Mouse (Mus musculus) ovary, adult 18-20 months (tissue): ENCODE data around the gene Popdc2.

Source experiments
- DNase-seq: peaks from one replicate; pipeline ENCODE4 v3.0.0; 2022; ENCODE audit warnings: low spot score, mixed read lengths

Gene Popdc2

DNA sequence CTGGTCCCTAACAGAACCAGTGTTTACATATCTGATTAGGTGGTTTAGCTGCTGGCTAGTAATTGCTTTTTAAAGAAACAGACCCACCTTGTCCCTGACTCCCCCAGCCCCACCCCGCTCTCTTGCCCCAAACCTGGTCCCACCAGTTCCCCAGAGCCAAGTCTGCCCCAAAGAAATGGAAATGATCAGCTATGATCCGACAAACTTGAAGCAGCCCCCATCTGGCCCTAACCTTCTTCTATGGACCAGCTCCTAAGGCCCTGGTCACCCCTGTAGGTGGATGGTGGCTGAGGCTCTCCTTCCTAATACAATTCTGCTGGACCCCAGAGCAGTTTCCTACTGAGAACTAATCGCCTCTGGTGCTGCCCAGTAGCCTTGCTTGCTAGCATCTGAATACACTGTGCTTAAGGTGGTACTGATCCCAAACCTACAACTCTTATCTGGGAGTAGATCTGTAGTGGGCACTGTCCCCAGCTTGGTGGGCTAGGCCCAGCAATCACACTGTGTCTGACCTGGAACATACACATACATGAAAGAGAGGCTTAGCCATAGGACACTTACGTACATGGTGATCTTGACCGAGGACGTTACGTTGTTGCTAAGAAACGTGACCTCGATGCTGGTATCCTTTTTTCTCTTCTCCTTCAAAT lies 38.4 kb downstream of the Popdc2 start:
- DNase-seq, result no peak

DNA sequence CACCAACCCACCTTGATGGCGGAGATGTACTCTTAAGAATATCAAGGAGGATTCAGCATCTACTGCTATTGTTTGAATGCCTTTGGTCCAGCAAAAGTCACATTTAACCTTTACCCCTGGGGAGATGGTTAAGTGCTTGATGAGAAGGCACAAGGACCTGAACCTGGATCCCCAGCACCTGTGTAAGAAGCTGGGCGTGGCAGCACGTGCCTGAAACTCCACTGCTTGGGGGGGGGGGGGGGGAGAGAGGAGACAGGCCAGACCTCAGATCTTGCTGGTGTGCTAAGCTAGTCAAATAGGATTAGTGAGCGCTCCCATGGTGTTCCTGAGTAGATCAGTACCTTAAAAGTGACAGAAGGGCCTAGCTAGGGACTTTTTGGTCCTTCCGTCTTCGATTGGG lies 39.5 kb downstream of the Popdc2 start:
- DNase-seq, result no peak

DNA sequence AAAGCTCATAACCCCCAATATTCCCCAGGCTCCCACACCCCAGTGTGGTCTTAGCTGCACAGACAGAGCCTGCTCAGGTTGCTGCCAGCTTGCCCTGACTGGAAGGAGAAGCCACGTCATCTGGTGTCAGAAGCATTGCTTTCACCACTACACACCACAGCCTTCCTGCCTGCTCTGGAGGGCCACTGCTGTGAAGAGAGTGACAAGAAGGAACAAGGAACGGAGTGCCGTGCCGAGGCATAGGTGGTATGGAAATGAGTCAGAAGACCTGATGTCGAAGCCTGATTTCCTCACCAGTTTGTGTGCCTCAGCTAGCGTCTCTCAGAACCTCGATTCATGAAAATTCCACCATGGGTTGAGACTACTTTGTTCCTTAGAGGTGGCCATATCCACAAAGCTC lies 41.6 kb downstream of the Popdc2 start:
- no peak for DNase-seq

DNA sequence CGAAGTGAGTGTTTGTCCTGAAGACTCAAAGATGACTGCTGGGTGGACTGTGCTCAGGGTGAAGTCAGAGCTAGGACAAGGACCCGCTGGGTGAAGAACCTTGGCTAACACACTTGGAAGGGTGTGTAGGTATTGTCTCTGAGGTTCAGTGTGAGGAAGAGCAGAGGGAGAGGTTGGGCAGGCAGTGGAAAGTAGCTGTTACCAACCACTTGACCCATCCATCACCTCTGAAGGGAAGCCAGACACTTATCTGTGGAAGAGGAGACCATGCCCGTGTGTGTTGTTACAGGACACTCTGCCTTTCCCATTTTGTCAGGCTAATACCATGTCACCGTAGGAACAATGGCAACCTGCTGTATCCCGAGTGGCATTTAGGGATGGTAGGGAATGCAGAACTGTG lies 44.3 kb downstream of the Popdc2 start:
- DNase-seq, result no peak

DNA sequence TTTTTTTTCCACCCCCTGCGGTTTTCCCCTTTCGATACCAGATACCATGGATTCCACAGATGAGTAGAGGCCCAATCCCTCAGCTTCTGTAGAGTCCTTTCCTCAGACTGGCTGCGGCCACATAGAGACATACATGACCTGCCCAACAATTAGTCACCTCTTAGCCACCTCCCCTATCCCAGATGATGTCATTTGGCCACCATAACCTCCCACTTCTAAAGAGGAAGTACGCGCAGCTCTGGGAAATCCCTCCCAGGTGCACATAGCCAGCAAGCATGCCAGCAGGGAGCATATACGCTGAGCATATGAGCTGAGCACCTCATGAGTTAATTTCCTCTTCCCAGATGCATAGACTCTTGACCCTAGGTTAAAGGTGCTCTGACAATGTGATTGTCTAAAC lies 44.7 kb downstream of the Popdc2 start:
- no peak for DNase-seq

DNA sequence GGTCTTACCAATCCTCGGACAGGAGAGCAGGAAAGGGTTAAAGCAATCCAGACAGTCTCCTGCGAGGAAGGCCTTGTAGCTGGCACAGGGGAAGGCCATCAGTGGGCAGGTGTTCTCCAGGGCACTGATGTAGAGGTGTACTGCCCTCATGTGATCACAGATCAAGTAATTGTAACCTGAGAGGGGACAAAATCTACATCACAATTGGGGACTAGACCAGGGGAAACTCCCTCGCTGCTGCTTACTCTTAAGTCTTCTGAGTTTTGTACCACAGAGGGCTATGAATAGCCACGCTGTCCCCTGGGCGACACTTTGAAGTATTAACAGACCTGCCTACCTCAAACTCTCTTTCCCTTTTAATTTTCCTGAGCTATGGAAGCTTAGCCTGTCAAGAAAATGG lies 45.6 kb downstream of the Popdc2 start:
- no peak for DNase-seq

DNA sequence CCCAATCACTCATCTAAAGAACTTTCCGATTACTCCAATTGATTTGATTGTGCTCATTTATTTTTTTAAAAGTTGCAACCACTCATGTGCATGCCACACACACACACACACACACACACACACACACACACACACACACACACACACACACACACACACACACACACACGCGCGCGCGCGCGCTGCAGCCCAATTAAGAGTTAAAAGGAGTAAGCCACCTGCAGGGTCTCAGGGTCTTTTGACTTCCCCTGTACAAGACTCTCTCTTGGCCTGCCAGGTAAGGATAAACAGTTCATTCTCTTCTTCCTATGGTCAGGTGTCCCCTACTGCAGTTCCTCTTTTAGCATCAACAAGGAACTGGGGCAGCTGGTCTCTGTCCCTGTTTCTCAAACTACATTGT lies 46.4 kb downstream of the Popdc2 start:
- DNase-seq, result no peak

DNA sequence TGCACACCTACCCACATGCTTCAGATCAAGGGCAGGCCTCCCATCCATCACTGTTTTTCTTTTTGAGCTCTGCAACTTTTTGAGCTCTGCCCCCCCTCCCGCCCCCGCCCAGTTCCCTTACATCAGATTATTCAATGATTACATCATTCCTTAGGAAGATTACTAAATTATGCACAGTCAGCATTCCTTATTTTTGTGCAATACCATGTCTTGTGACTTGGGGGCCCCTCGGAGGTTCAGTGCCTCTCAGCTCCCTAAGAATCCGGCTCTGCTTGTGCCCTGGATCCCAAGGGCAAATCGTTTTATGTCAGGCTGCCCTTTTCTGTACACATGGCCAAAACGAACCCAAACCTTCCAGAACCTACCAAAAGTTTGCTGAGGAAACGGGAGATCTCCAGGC lies 52.9 kb downstream of the Popdc2 start:
- no peak for DNase-seq

DNA sequence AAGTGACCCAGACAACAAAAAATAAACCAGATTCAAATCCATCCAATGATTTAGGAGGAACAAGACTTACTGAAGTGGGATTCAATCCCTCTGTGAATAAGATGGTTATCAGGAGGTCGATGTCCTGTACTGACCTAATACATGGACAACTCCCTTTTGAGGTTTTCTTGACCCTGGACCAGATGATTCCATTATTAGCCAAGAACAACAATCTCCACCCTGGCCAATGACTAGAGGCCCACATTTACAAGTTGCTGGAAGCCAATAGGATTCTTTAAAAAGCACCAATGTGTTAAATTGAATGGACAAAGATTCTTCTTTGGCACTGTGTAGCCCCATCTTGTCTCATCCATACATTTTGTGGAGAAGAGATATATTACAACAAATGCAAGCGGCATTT lies 63.4 kb downstream of the Popdc2 start:
- DNase-seq, result no peak

DNA sequence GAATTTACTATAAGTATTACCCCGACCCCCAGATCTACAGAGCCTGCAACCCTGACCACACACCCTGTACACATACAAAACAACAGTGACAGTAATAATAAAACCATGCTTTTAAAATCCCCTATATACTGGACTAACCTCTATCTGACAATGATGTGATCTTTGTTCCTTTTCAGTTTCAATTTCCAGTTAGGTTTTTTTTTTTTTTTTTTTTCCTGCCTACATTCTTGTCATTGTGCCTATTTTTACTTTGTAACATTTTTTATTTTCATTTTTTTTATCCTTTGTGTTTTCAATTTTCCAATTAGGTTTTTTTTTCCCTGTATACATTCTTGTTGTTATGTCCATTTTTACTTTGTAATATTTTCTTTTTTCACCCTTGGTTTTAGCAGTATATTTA lies 63.8 kb downstream of the Popdc2 start:
- DNase-seq, result no peak
